Mouse (Mus musculus): Measurements from ENCODE around the gene Cox8c.

- no peak for TF ChIP-seq CTCF (IDR thresholded peaks at IDR 0.05; ENCODE audit: control insufficient read depth, insufficient read depth, insufficient read length)
- no peak for TF ChIP-seq CEBPB (IDR thresholded peaks at IDR 0.05; ENCODE audit: low read depth)
- no peak for TF ChIP-seq USF1 (IDR thresholded peaks at IDR 0.05; ENCODE audit: low read depth)
- TF ChIP-seq FOSL1 (IDR thresholded peaks at IDR 0.05; ENCODE audit: insufficient read depth, low read length, poor library complexity, severe bottlenecking), result no peak
- no peak for TF ChIP-seq MAX (IDR thresholded peaks at IDR 0.05)
- no peak for TF ChIP-seq MYOD1 (IDR thresholded peaks at IDR 0.05; ENCODE audit: control insufficient read depth, insufficient read length, low read depth)
Observed at GRCm38 (mm10) chr12:102869802-102870201, 29.3 kb upstream of the Cox8c start.
